Mouse (Mus musculus): Measurements from ENCODE around the gene Camk2g.
A peak's percentile ranks its signal among the peaks of the same experiment; 100 is the strongest.

Gene Camk2g

DNA sequence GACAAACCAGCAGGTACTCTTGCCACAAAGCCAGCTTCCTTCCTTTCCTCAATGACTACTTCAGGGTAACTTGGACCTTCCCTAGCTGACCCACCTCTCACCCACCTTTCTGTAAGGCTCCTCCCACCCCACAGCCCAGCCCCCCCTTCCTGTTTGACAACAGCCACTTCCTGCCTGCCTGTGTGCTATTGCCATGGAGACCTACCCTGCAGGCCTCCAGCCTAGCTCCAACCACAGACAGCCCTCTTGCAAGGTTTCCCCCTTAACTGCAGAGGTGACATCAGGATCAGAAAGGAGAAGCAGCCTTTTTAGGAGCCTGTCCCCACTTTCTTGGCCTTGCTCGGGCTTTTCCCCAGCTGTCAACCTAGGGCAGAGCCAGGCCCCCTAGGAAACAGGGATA is 8.7 kb downstream of the Camk2g start:
- DNase-seq (ENCODE audit: low read depth, low spot score), result no peak

DNA sequence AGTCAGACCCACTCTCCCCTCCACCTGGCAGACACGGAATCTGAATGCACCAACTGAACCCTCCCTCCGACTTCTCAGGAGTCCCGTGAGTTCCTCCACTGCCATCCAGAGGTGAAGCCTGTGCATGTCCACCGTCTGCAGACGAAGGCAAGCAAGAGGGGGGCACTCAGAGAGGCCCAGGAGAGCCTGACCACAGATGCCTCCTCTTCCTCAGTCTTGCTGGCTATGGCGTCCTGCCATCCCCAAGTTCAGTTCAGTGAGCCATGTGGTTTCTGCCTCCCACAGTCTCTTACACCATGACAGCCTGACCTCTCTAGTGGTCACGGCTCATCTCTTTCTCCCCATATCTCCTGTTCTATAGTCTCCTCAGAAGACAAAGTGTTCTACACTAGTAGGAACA is 9.2 kb downstream of the Camk2g start:
- no peak for DNase-seq (ENCODE audit: low read depth, low spot score)

DNA sequence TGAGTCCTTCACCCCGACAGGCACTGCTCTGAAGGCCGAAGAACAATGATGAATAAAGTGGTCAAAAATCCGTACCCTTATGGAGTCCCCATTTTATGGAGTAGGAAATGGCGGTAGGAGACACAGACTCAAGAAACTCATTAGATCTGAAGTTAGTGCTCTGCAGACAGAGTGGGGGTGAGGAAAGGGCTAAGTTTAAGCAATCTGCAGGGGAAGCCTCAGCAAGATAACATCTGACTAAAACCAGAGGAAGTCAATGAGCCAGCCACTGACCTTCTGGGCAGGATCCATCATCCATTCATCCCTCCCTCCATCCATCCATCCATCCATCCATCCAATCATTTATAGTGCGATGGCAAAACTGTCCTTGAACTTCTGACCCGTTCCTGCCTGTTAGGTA is 10.4 kb downstream of the Camk2g start:
- no peak for DNase-seq (ENCODE audit: low read depth, low spot score)

DNA sequence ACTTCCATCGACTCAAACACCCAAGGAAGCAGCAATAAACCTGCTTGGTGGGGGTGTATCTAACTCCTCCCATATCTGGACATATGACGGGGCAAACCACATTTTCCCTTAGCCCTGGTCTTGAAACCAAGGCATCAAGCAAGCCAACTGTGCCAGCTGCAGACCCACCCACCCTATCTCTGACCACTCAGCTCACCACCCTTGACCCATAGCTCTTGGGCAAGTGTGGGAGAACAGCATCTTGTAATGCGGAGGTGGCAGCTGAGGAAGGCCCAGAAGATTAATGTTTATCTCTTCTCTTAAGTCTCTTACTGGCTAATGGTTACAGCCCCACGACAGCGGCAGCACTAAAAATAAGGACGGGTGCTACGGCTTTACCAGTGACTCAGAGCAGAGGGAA is 11.0 kb downstream of the Camk2g start:
- no peak for DNase-seq (ENCODE audit: low read depth, low spot score)

DNA sequence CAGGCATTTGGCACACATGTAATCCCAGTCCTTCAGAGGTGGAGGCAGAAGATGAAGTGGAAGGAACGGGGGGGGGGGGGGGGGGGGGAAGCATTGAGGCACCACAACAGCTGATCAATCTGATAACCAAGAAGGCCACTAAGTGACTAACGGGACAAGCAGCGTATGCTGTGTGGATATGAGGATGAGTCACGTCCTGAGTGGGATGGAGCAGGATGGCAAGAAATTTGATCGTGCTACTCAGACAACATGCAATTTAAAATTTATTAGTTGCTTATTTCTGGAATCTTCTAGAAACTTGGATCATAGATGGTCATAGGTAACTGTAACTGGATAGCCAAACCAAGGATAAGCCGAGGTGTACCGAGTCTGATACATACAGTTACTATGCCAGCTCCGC is 13.7 kb downstream of the Camk2g start:
- no peak for DNase-seq (ENCODE audit: low read depth, low spot score)

DNA sequence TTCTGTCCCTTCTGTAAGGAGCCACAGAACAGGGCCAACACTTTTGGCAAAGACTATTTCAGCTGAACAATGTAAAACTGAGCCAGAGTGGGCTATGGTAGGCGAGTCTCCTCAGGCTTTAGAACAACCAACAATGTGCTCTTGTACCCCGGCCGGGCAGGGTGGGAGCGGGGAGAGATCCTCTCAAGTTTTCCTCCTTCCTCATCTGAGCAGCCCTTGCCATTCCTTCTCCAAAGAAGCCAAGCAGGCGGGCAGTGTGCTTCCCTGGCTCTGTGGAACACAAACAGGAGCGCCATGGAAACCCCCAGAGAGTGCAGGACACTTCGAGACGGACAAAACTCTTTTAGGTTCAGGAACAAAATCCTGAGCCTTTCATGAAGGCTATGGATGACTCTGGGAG is 15.4 kb downstream of the Camk2g start:
- DNase-seq (ENCODE audit: low read depth, low spot score), result no peak

DNA sequence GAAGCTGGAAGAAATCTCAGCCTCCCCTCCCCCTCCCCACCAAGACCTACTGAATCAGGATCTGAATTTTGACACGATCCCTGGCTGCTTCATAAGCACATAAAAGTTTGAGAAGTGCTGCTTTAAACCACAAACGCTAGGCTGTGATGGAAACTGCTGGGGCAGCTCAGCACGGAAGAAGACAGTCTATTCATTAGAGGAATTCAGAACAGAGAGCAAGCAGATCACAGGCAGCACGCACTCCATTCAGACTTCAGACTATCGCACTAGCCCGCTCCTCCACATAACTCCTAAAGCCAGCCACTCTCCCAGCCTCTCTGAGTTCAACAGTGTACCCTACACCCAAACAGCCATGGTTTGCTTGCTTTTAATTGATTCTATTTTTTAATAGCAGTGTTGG is 18.2 kb downstream of the Camk2g start:
- DNase-seq (ENCODE audit: low read depth, low spot score), result no peak

DNA sequence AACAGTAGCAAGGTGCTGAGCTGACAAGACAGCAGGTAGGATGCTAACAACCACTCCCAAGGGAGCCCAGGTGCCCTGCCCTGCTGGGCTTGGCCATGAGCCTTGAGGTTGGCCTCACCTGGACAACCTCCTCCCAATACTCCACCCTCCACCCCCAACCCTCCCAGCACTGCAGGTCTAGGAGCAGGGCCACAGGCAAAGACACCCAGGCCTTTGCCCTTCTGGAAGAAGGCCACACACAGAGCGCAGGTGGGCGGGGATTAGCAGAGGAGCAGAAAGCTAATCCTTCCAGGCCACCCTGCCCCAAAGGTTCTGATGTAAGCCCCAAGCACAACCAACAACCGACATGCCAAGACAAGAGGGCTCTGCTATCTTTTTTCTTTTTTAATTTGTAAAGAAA is 20.5 kb downstream of the Camk2g start:
- DNase-seq (ENCODE audit: low read depth, low spot score), result no peak

DNA sequence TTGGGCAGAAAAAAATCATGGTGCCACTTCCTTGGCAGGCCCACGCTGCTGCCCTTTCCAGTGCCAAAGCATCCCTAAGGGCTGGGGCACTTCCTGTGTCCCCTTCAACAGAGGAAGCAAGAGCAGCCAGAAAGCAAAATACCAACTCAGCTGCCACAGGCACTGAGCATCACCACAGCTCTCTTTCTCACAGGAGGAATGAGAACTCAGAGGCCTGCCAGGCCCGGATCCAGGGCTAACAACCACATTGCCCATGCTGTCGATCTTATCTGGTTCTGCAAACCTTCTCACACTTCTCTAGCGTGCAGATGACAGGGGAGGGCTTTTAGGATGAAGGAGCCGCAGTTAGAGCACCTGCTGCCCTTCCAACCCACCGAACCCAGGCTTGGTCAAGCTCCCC is 21.1 kb downstream of the Camk2g start:
- DNase-seq (ENCODE audit: low read depth, low spot score), result no peak

DNA sequence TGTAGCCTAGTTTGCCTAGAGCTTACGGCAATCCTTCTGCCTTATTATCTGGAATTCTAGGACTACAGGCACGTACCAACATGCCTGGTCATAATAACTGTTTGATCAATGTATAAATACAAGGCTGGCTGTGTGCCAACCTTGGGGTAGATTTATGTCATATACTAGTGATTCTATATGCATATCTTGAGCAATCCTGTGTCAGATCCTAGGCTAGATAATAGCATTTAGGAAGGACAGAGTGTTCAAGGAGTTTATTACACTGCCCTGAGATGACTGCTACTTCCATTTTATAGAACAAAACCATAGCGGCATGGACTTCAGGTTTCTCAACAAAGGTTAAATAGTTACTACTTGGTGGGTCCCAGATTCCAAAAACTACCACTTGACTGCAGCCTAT is 21.9 kb downstream of the Camk2g start:
- no peak for DNase-seq (ENCODE audit: low read depth, low spot score)

DNA sequence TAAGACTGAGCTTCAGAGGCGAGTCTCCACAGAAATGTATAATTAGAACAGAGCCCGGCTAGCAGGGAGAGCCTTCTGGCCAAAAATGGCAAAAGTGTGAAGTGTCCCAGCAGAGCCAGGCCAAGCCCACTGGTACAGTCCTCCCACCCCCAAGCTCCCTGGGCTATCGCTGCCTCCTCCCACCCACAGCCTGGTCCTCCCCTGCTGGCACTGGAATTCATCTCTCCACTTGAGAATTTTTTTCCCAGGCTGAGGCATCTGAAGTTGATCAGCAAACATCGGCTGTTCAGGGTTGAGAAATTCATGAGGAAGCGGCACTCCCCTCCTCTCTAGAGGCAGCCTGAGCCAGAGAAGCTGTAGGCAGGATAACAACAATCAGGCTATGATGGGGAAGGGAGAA is 25.3 kb downstream of the Camk2g start:
- DNase-seq (ENCODE audit: low read depth, low spot score), result no peak

DNA sequence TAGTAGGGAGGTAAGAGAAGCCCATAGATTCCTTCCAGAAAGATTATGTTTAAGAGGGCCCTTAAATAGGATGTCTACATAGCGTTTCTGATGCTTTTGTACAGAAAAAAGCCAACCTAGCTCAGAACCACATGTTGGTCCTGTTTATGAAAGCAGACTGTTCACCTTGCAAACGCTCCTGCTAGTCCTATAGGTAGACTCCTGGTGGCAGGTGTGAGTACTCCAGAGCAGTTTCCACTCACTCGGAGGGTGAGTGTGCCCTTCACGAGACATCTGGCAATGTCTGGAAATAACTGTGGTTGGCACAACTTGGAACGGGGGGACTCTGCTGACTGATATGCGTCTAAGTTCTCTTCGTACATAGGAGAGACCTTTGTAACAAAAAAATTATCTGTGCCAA is 26.0 kb downstream of the Camk2g start:
- DNase-seq (ENCODE audit: low read depth, low spot score), result no peak

DNA sequence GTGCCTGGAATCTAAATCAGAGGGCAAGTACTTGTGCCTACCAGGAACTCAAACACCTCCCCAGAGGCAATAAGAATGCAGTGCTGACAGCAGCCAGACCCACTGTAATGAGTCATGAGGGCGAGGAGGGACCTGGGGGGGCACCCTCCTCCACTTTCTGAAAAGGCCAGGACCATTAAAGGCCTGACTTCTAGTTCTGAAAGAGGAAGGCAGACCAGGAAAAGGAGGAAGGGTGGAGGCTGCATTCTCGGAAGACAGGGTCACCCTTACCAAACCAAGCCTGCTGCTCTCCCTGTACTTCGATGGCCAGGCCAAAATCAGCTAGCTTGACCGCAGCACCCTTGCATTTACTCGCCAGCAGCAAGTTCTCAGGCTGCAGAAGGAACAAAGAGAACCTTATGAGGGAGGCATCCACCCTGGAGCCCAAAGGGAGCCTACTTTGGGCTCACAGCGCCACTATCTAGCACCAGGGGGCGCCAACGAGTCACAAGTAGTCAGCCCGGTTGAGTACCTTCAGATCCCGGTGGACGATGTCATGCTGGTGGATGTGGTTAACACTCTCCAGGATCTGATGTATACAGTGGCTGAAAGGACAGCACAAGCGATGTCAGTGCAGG is 28.1 kb downstream of the Camk2g start:
- DNase-seq (ENCODE audit: low read depth, low spot score), result peak; percentile 78

DNA sequence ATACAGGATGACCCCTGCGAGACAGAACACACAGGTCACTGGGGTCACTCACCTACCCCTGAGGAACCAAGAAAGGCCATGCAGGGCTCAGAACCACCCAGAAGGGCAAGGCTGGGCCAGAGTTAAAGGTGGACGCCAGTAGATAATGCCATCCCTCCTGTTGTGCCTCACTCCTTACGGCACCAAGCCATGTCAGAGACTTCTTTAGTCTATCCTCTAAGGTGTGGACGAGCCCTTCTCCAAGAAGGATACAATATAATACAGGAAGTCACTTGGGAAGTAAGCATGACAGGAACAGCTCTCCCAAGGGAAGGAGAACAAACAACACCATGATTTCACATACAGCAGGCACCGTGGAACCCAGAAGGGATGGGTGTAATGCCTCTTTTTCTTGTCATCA is 28.9 kb downstream of the Camk2g start:
- no peak for DNase-seq (ENCODE audit: low read depth, low spot score)

DNA sequence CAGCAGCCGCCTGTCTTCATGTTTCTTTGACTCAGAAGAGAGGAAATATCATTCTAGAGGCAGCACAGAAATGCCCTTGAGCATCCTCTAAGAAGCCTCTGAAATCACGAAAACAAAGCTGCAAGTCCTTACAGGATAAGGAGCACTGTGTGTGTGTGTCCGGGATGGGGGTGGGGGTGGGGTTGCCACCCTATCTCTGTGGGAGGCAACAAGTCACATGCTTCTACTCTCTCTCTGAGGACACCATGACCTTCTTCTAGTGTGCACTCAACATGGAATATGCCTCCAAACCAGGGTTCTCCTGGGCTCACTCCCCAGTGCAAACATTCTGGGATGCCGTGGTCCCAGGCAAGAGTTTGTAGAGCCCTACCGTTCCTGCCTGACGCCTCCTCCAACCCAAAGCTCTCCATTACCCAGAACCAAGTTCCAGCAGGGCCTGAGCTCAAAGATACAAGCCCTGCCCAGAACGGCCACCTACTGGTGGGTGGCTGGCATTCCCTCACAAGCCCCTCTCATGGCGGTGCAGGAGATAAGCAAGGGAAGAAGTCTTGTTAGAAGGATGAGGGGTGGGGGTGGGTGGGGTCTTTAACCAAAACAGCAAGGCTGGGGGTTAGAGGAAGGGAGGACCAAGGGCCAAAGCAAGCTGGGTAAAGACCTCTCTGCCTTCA is 35.0 kb downstream of the Camk2g start:
- no peak for DNase-seq (ENCODE audit: low read depth, low spot score)

DNA sequence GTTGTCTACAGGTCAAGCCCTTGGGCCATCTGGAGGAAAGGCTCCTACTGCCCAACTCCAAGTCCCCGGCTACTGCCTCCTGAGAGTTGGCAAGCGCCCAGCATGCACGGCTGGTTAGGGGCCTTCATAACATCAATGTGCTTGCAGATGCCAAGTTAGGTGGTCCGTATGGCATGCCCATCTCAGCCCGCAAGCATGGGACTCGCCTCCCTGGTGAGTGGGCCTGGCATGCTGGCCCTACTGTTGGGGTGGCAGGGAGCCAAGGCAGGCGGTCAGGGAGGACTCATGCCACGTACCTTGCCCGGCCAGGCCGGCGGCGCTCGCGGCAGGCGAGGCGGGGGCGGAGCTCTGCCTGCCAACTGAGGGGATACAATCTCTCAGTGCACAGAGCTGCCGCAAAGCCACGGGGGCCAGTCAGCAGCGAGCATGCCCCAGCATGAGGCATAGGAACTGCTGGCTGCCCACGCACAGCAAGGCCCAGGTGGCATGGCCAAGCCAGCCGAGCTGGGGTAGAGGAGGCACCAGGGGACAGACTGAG is 36.4 kb downstream of the Camk2g start:
- no peak for DNase-seq (ENCODE audit: low read depth, low spot score)

DNA sequence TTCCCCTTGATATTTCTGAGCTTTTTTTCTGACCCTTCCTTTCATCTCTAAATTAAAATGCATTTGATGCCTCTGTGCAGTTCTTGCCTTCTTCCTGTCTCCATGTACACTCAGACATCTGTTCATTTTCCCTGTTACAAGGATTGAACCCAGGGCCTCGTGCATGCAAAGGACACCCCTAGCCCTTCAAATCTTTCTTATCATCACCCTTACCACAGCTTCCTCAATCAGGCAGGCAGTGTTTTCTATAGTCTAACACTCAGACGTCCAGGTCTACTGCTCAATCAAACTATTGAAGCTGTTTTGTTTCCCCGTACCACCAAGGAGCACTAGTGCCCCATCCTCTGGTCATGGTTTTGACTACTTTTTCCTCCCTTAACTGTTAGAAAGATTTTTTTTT is 40.1 kb downstream of the Camk2g start:
- no peak for DNase-seq (ENCODE audit: low read depth, low spot score)

DNA sequence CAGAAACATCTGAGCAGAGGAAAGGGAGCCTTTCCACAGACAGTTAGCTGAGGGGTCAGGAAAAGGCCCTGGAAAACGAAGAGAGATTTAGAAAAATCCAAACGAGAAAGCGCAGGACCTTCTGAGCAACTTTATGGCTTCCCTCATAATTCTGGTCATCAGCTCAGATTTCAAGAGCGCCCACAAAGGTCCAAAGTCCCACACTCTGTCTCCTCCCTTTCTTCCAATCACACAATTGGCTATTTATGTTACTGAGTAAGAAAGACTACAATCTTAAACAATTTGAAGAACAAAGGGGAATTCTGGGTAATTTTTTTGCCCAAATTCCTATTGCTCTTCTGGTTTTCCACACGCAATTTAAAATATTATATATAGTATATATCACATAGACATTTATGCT is 43.4 kb downstream of the Camk2g start:
- DNase-seq (ENCODE audit: low read depth, low spot score), result no peak

DNA sequence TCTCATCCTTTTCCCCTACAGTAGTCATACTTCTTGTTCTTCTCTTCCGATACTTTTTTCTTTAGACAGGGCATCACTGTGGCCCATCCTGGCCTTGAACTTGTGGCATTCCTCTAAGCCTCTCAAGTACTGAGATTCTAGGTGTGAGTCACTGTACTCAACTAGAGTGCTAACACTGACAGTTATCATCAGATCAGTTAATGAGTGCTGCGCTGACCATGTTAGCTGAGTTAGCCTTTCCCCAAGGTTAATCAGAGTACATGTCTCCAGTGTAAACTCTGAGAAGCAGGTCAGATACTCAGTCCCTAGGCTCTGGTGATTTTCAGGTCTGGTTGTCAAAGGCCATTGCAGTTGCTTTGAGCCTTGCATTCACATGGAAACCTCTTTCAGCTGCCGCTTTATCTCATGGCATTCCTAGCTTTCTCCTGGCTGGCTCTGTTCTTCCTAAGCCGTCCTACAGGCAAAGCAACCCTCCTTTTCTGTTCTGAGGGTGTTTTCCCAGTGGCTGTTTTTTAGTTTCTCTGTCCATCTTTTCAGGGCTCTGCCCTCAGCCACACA is 44.3 kb downstream of the Camk2g start:
- DNase-seq (ENCODE audit: low read depth, low spot score), result no peak

DNA sequence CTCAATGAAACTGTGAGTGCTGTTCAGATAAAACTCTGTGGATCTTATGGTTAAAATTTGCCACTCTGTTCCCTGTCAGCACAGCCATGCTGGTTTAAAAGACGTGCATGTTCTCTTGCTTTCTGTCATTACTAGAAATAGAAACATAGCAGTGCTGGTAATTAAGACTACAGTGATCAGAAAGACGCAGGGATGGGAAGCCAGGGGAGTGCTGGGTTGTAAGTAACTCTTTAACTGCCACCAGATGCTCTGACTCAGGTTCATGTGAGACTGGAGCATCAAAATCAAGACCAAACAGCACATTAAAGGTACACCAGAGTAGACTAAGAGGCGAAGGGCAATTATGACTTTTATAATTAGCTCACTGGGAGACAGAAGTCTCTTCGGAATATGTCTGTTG is 45.5 kb downstream of the Camk2g start:
- DNase-seq (ENCODE audit: low read depth, low spot score), result no peak

DNA sequence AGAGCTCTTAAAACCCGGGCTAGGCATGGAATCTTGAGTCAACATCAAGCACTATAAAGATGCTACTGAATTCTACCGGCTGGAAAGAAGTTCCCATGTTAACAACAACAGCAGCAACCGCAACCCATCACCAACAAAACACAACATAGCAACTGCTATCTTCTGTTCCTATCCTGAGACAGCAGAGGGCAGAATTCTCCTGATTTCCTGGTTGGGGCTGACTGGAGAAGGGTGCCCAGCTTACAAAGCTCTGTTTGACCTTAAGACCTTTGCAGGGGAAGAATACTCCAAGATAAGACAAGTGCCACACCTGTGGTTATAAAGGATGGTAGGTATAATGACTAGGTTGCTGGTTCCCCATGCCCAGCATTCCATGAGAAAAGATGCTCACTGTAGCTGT is 47.0 kb downstream of the Camk2g start:
- DNase-seq (ENCODE audit: low read depth, low spot score), result no peak

DNA sequence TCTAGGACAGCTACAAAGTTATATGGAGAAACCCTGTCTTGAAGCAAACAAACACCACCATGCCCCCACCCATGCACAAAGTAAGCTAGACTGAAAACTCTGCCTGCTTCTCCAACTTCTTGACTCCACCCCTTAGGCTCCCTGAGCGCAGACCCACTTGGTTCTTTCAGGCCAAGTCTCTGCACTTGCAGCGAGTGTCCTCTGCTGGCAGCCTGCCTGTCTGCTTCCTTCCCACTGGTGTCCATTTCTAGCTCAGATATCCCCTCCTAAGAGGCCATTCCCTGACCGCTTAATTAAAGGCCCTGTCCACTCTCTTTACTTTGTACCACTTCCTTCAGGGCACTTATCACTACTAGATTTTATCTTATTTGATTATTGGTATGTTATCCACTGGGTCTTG is 50.3 kb downstream of the Camk2g start:
- no peak for DNase-seq (ENCODE audit: low read depth, low spot score)

DNA sequence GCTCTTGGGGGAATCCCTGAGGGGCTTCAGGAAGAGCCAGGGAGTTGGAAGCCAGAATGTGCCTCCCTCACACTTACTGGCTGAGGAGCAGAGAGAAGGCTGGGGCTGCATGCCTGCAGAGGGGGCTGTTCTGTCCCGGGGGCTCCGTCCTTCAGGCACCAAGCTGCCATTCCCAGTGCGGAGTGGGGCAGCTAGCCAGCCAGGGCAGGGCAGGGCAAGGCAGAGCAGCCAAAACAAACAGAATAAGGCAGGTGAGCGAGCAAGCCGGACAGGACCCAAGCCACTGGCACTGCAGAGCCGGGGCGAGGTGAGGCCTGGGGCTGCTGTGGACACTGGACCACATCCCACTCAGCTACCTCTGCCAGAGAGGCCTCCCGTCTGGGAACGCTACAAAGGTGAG is 52.6 kb downstream of the Camk2g start:
- DNase-seq (ENCODE audit: low read depth, low spot score), result no peak
